Mouse (Mus musculus): ENCODE data around the gene Dchs2.
A peak's percentile ranks its signal among the peaks of the same experiment; 100 is the strongest.

Gene Dchs2

GRCm38 (mm10) chr3:83155600-83155999 is 27.9 kb downstream of the Dchs2 start:
- DNase-seq: no peak

- no peak for DNase-seq
Measured at GRCm38 (mm10) chr3:83156165-83156564, 28.4 kb downstream of the Dchs2 start.

GRCm38 (mm10) chr3:83161542-83162231 is 33.9 kb downstream of the Dchs2 start:
- no peak for DNase-seq

GRCm38 (mm10) chr3:83163676-83164075 is 35.9 kb downstream of the Dchs2 start:
- no peak for DNase-seq

- no peak for DNase-seq
Measured at GRCm38 (mm10) chr3:83185527-83185926, 57.8 kb downstream of the Dchs2 start.

GRCm38 (mm10) chr3:83191271-83191670 is 63.5 kb downstream of the Dchs2 start:
- DNase-seq: no peak

GRCm38 (mm10) chr3:83192401-83192800 is 64.7 kb downstream of the Dchs2 start:
- DNase-seq: no peak

- no peak for DNase-seq
Measured at GRCm38 (mm10) chr3:83194911-83195310, 67.2 kb downstream of the Dchs2 start.

GRCm38 (mm10) chr3:83201286-83201980 is 73.7 kb downstream of the Dchs2 start:
- peak; percentile 30 to 48 for DNase-seq

GRCm38 (mm10) chr3:83205073-83205668 is 77.4 kb downstream of the Dchs2 start:
- DNase-seq: no peak

- DNase-seq: no peak
Measured at GRCm38 (mm10) chr3:83209646-83210045, 81.9 kb downstream of the Dchs2 start.

GRCm38 (mm10) chr3:83210210-83210609 is 82.5 kb downstream of the Dchs2 start:
- DNase-seq: no peak

GRCm38 (mm10) chr3:83211939-83212338 is 84.2 kb downstream of the Dchs2 start:
- DNase-seq: no peak

GRCm38 (mm10) chr3:83212578-83212977 is 84.8 kb downstream of the Dchs2 start:
- DNase-seq: no peak

GRCm38 (mm10) chr3:83218059-83218458 is 90.3 kb downstream of the Dchs2 start:
- no peak for DNase-seq

GRCm38 (mm10) chr3:83220101-83220500 is 92.4 kb downstream of the Dchs2 start:
- DNase-seq: no peak

GRCm38 (mm10) chr3:83222125-83222524 is 94.4 kb downstream of the Dchs2 start:
- no peak for DNase-seq

GRCm38 (mm10) chr3:83228383-83228782 is 100.6 kb downstream of the Dchs2 start:
- DNase-seq: no peak

- DNase-seq: no peak
Measured at GRCm38 (mm10) chr3:83230326-83230725, 102.6 kb downstream of the Dchs2 start.

- DNase-seq: peak; percentile 34 to 44
Measured at GRCm38 (mm10) chr3:83234457-83234856, 106.7 kb downstream of the Dchs2 start.

GRCm38 (mm10) chr3:83235061-83235460 is 107.3 kb downstream of the Dchs2 start:
- no peak for DNase-seq

- DNase-seq: no peak
Measured at GRCm38 (mm10) chr3:83246536-83246935, 118.8 kb downstream of the Dchs2 start.

- DNase-seq: no peak
Measured at GRCm38 (mm10) chr3:83250001-83250545, 122.3 kb downstream of the Dchs2 start.

GRCm38 (mm10) chr3:83251899-83252298 is 124.2 kb downstream of the Dchs2 start:
- no peak for DNase-seq
